ENCODE assay signal across 8 mouse cellular contexts in genomic region chr2:31172001-31172400, GRCm38 (mm10). TPM values are rescaled to one million over a fixed set of nuclear protein-coding genes. Genes with fewer than 3 reads are reported as not detected.
DNase-seq lines count a peak whose midpoint lies in the region; ATAC-seq lines count a peak whose summit lies in the region.

No protein-coding gene starts in this region.

- 0 out of 2 replicates have a peak overlapping the region, but pooled peaks have one; percentile 44 for H3K27ac ChIP-seq in limb, embryonic 13.5 days
- H3K27ac ChIP-seq in limb, embryonic 10.5 days = no peak overlapping the region
- peak overlapping the region; percentile 63 for H3K27ac ChIP-seq in embryonic facial prominence, embryonic 15.5 days (replicated peaks)
- H3K27ac ChIP-seq in kidney, embryonic 16.5 days (ENCODE audit: low read length) = peak overlapping the region; percentile 78
- H3K27ac ChIP-seq in midbrain, embryonic 15.5 days = no peak overlapping the region

- no peaks in the 10 kb centered on the region for H3K27me3 ChIP-seq in limb, embryonic 13.5 days
- no peaks in the 10 kb centered on the region for H3K27me3 ChIP-seq in limb, embryonic 10.5 days (ENCODE audit: low read depth, poor library complexity, severe bottlenecking)
- no peaks in the 10 kb centered on the region for H3K27me3 ChIP-seq in embryonic facial prominence, embryonic 15.5 days
- no peaks in the 10 kb centered on the region for H3K27me3 ChIP-seq in kidney, embryonic 16.5 days (ENCODE audit: insufficient read depth, low read length)
- no peaks in the 10 kb centered on the region for H3K27me3 ChIP-seq in midbrain, embryonic 15.5 days (replicated peaks)

- WGBS in limb, embryonic 13.5 days = 84% methylated on average over 5 of the region's 5 CpGs
- WGBS in limb, embryonic 10.5 days = 87% methylated on average over 5 of the region's 5 CpGs
- WGBS in embryonic facial prominence, embryonic 15.5 days = 67% methylated on average over 5 of the region's 5 CpGs
- WGBS in kidney, embryonic 16.5 days = 72% methylated on average over 5 of the region's 5 CpGs
- WGBS in midbrain, embryonic 15.5 days = 94% methylated on average over 5 of the region's 5 CpGs

- H3K9ac ChIP-seq in limb, embryonic 13.5 days = no peak overlapping the region
- no peak overlapping the region for H3K9ac ChIP-seq in embryonic facial prominence, embryonic 15.5 days
- H3K9ac ChIP-seq in kidney, embryonic 16.5 days (replicated peaks; ENCODE audit: low read length) = no peak overlapping the region
- no peak overlapping the region for H3K9ac ChIP-seq in midbrain, embryonic 15.5 days

- no peaks in the 10 kb centered on the region for H3K9me3 ChIP-seq in limb, embryonic 13.5 days
- H3K9me3 ChIP-seq in limb, embryonic 10.5 days (replicated peaks) = no peaks in the 10 kb centered on the region
- H3K9me3 ChIP-seq in embryonic facial prominence, embryonic 15.5 days (replicated peaks) = no peaks in the 10 kb centered on the region
- H3K9me3 ChIP-seq in kidney, embryonic 16.5 days (ENCODE audit: low read length) = no peaks in the 10 kb centered on the region
- H3K9me3 ChIP-seq in midbrain, embryonic 15.5 days = no peaks in the 10 kb centered on the region

- H3K4me2 ChIP-seq in limb, embryonic 13.5 days (replicated peaks) = no peak overlapping the region
- no peak overlapping the region for H3K4me2 ChIP-seq in embryonic facial prominence, embryonic 15.5 days (replicated peaks)
- no peak overlapping the region for H3K4me2 ChIP-seq in kidney, embryonic 16.5 days (replicated peaks; ENCODE audit: low read depth, low read length)
- no peak overlapping the region for H3K4me2 ChIP-seq in midbrain, embryonic 15.5 days

- ATAC-seq in limb, embryonic 13.5 days (ENCODE audit: low FRiP score, low read depth) = no peak
- no peak for ATAC-seq in embryonic facial prominence, embryonic 15.5 days (ENCODE audit: insufficient number of reproducible peaks, low FRiP score, low TSS enrichment, low read depth)
- peak; percentile 52 for ATAC-seq in kidney, embryonic 16.5 days (ENCODE audit: low FRiP score, low TSS enrichment)
- no peak for ATAC-seq in midbrain, embryonic 15.5 days (replicated peaks)

- H3K4me1 ChIP-seq in limb, embryonic 13.5 days = no peaks in the 10 kb centered on the region
- no peaks in the 10 kb centered on the region for H3K4me1 ChIP-seq in limb, embryonic 10.5 days
- 0 out of 2 replicates have a peak, but pooled peaks cover 3% of the 10 kb centered on the region for H3K4me1 ChIP-seq in embryonic facial prominence, embryonic 15.5 days
- no peaks in the 10 kb centered on the region for H3K4me1 ChIP-seq in kidney, embryonic 16.5 days (ENCODE audit: insufficient read depth, low read length)
- no peaks in the 10 kb centered on the region for H3K4me1 ChIP-seq in midbrain, embryonic 15.5 days

- peaks cover 100% of the 10 kb centered on the region for H3K36me3 ChIP-seq in limb, embryonic 13.5 days
- peaks cover 100% of the 10 kb centered on the region for H3K36me3 ChIP-seq in limb, embryonic 10.5 days
- peaks cover 94% of the 10 kb centered on the region for H3K36me3 ChIP-seq in embryonic facial prominence, embryonic 15.5 days
- H3K36me3 ChIP-seq in kidney, embryonic 16.5 days (ENCODE audit: insufficient read depth, low read length) = peaks cover 76% of the 10 kb centered on the region
- H3K36me3 ChIP-seq in midbrain, embryonic 15.5 days (replicated peaks) = peaks cover 71% of the 10 kb centered on the region

- DNase-seq in limb, embryonic 10.5 days (ENCODE audit: low spot score) = no peak
- DNase-seq in skeletal muscle tissue, adult 2 months (ENCODE audit: low read depth, low spot score) = peak; percentile 27
- no peak for DNase-seq in spleen, adult 12 weeks (ENCODE audit: low spot score)
- DNase-seq in urinary bladder, adult 2 months (ENCODE audit: low spot score) = no peak

- H3K4me3 ChIP-seq in limb, embryonic 13.5 days = no peak overlapping the region
- H3K4me3 ChIP-seq in limb, embryonic 10.5 days = no peak overlapping the region
- H3K4me3 ChIP-seq in embryonic facial prominence, embryonic 15.5 days (replicated peaks) = no peak overlapping the region
- H3K4me3 ChIP-seq in kidney, embryonic 16.5 days (ENCODE audit: low read length) = no peak overlapping the region
- no peak overlapping the region for H3K4me3 ChIP-seq in midbrain, embryonic 15.5 days

RNA-seq across cellular contexts. Expression of gene Gpr107, which starts 19.9 kb away (rescaled TPM):
- polyA plus RNA-seq in limb, embryonic 13.5 days (2015; fragmentation: Nextera tagmentation; extraction: Ambion mirVana) = 40.6 and 45.4 TPM in 2 replicates
- polyA plus RNA-seq in limb, embryonic 10.5 days (2016; fragmentation: Nextera tagmentation; extraction: Ambion mirVana) = 29.0 and 38.0 TPM in 2 replicates
- 35.5 and 40.6 TPM in 2 replicates for polyA plus RNA-seq in embryonic facial prominence, embryonic 15.5 days (2015; fragmentation: Nextera tagmentation; extraction: Ambion mirVana)
- polyA plus RNA-seq in kidney, embryonic 16.5 days (2015; fragmentation: Nextera tagmentation; extraction: Ambion mirVana) = 38.3 and 41.6 TPM in 2 replicates
- 39.6 and 41.0 TPM in 2 replicates for polyA plus RNA-seq in midbrain, embryonic 15.5 days (2015; fragmentation: Nextera tagmentation; extraction: Ambion mirVana)
- polyA plus RNA-seq in urinary bladder, adult 2 months (2012; rRNA removed) = 24.2 and 27.0 TPM in 2 replicates

RNA-seq across cellular contexts. Expression of gene Fnbp1, which starts 30.2 kb away (rescaled TPM):
- polyA plus RNA-seq in limb, embryonic 13.5 days (2015; fragmentation: Nextera tagmentation; extraction: Ambion mirVana) = 21.5 and 24.5 TPM in 2 replicates
- polyA plus RNA-seq in limb, embryonic 10.5 days (2016; fragmentation: Nextera tagmentation; extraction: Ambion mirVana) = 11.4 and 14.6 TPM in 2 replicates
- polyA plus RNA-seq in embryonic facial prominence, embryonic 15.5 days (2015; fragmentation: Nextera tagmentation; extraction: Ambion mirVana) = 27.9 and 30.5 TPM in 2 replicates
- polyA plus RNA-seq in kidney, embryonic 16.5 days (2015; fragmentation: Nextera tagmentation; extraction: Ambion mirVana) = 19.4 and 24.3 TPM in 2 replicates
- 29.6 and 29.7 TPM in 2 replicates for polyA plus RNA-seq in midbrain, embryonic 15.5 days (2015; fragmentation: Nextera tagmentation; extraction: Ambion mirVana)
- 167 and 198 TPM in 2 replicates for polyA plus RNA-seq in urinary bladder, adult 2 months (2012; rRNA removed)

Comparison
In these comparisons a context has a peak if more than half of its experiments do, and no peak if none do; other contexts are left out.
1. H3K27ac ChIP-seq: peak in limb, embryonic 13.5 days (single experiment), embryonic facial prominence, embryonic 15.5 days (single experiment) and kidney, embryonic 16.5 days (single experiment); none in limb, embryonic 10.5 days (single experiment) and midbrain, embryonic 15.5 days (single experiment).